Mouse (Mus musculus) kidney, adult 2 months (tissue): ENCODE data around the gene Ppp1cc. TPM values are rescaled to one million over a fixed set of nuclear protein-coding genes. Genes with fewer than 3 reads are reported as not detected.

ENCODE experiments used
- DNase-seq: peaks from one replicate; pipeline ENCODE4 v3.0.0; 2021
- H3K27ac ChIP-seq: fragments of 200-500 bp; 2 replicates; pipeline ENCODE4 v1.5.1; 2012; ENCODE audit warnings: low read depth, low read length, control low read depth, inconsistent platforms; ENCODE audit not compliant: insufficient read depth
- H3K27me3 ChIP-seq: fragments of 200-500 bp; replicated peaks from 2 replicates; pipeline ENCODE4 v1.6.1; 2012; ENCODE audit warnings: mild to moderate bottlenecking, moderate library complexity, low read length, inconsistent platforms; ENCODE audit not compliant: control insufficient read depth, insufficient read depth
- H3K36me3 ChIP-seq: fragments of 200-500 bp; 2 replicates; pipeline ENCODE4 v1.6.1; 2012; ENCODE audit warnings: mild to moderate bottlenecking, moderate library complexity, low read length, inconsistent platforms; ENCODE audit not compliant: control insufficient read depth, insufficient read depth
- H3K4me1 ChIP-seq: fragments of 200-500 bp; 2 replicates; pipeline ENCODE4 v1.6.1; 2011; ENCODE audit warnings: low read length; ENCODE audit not compliant: control insufficient read depth, insufficient read depth
- H3K4me3 ChIP-seq: fragments of 200-500 bp; 2 replicates; pipeline ENCODE4 v1.5.1; 2011; ENCODE audit warnings: mild to moderate bottlenecking, low read depth, low read length, control low read depth; ENCODE audit not compliant: insufficient read depth
- CTCF ChIP-seq: fragments of 200-500 bp; conservative IDR thresholded peaks from 2 replicates; pipeline ENCODE4 v1.5.1; 2011; ENCODE audit warnings: low read depth, mild to moderate bottlenecking, control low read depth, low read length, moderate library complexity, mixed read lengths; ENCODE audit not compliant: insufficient read depth, insufficient read length
- POLR2A ChIP-seq: fragments of 200-500 bp; IDR thresholded peaks from one replicate; pipeline ENCODE4 v1.6.1; 2011; ENCODE audit warnings: low read depth, low read length, control low read depth
- WGBS: fragments of 180-500 bp; shearing (Covaris S2); methylation state at CpG from one replicate; pipeline ENCODE4 v1.1.7; 2018; 5-methylcytosine and 5-hydroxymethylcytosine counted together
- polyA plus RNA-seq: library from polyadenylated mRNA; depleted of rRNA; stranded (reverse); fragments of >200 nt; gene quantifications from 2 replicates; pipeline ENCODE4 v1.2.3, GENCODE M21; 2012

Ppp1cc gene
- polyA plus RNA-seq, 1 experiment = 91.5 TPM

GRCm38 (mm10) chr5:122115266-122115763, 42.8 kb upstream of the Ppp1cc start:
- 91% methylated on average over 9 of the region's 9 CpGs for WGBS
- Histone ChIP-seq H3K27ac (no peak overlapping the region), H3K4me1 (no peaks in the 10 kb centered on the region)

GRCm38 (mm10) chr5:122116243-122116642, 41.8 kb upstream of the Ppp1cc start:
- 90% methylated on average over 6 of the region's 6 CpGs for WGBS
- no peaks in the 10 kb centered on the region for H3K27me3 ChIP-seq
- H3K27ac ChIP-seq = no peak overlapping the region
- DNase-seq = no peak
- H3K36me3 ChIP-seq = no peaks in the 10 kb centered on the region
- H3K4me1 ChIP-seq = no peaks in the 10 kb centered on the region
- TF ChIP-seq POLR2A (no peak), CTCF (peak; percentile 26; the same call in 1 of the 2 replicates)
- H3K4me3 ChIP-seq = no peak overlapping the region

More at GRCm38 (mm10) chr5:122115266-122115763, 42.8 kb upstream of the Ppp1cc start:
- DNase-seq = no peak
- Histone ChIP-seq H3K27me3 (no peaks in the 10 kb centered on the region), H3K4me3 (no peak overlapping the region), H3K36me3 (no peaks in the 10 kb centered on the region)
- TF ChIP-seq CTCF = no peak
- TF ChIP-seq POLR2A = no peak

- no peak for TF ChIP-seq POLR2A
- no peak for TF ChIP-seq CTCF
- no peak overlapping the region for H3K27ac ChIP-seq
- H3K27me3 ChIP-seq = no peaks in the 10 kb centered on the region
- H3K4me1 ChIP-seq = 0 out of 2 replicates have a peak, but pooled peaks cover 2% of the 10 kb centered on the region
- WGBS = 54% methylated on average over 8 of the region's 8 CpGs
- H3K36me3 ChIP-seq = no peaks in the 10 kb centered on the region
- peak; percentile 33 for DNase-seq
- no peak overlapping the region for H3K4me3 ChIP-seq
These were observed 32.8 kb upstream of the Ppp1cc start for GRCm38 (mm10) chr5:122125211-122125760.

GRCm38 (mm10) chr5:122129068-122129655, 28.9 kb upstream of the Ppp1cc start:
- H3K36me3 ChIP-seq = no peaks in the 10 kb centered on the region
- H3K4me3 ChIP-seq = no peak overlapping the region
- 26% methylated on average over 16 of the region's 16 CpGs for WGBS
- TF ChIP-seq CTCF (0 out of 2 replicates have a peak, but pooled peaks have one; percentile 9), POLR2A (no peak)
- H3K4me1 ChIP-seq = peaks cover 2% of the 10 kb centered on the region; the same call in 1 of the 2 replicates
- H3K27me3 ChIP-seq = no peaks in the 10 kb centered on the region
- no peak overlapping the region for H3K27ac ChIP-seq
- peak; percentile 84 for DNase-seq

- Histone ChIP-seq H3K4me1 (no peaks in the 10 kb centered on the region; the same call in 1 of the 2 replicates), H3K36me3 (no peaks in the 10 kb centered on the region), H3K27ac (no peak overlapping the region), H3K27me3 (no peaks in the 10 kb centered on the region), H3K4me3 (no peak overlapping the region)
- 86% methylated on average over 11 of the region's 11 CpGs for WGBS
- no peak for TF ChIP-seq POLR2A
- no peak for TF ChIP-seq CTCF
- DNase-seq = no peak
These were observed 27.6 kb upstream of the Ppp1cc start for GRCm38 (mm10) chr5:122130341-122130998.

GRCm38 (mm10) chr5:122131076-122132051, 26.7 kb upstream of the Ppp1cc start:
- DNase-seq = peak; percentile 86
- H3K36me3 ChIP-seq = no peaks in the 10 kb centered on the region
- H3K27me3 ChIP-seq = no peaks in the 10 kb centered on the region
- H3K4me3 ChIP-seq = peak overlapping the region; percentile 29
- peak; percentile 79 for TF ChIP-seq CTCF
- TF ChIP-seq POLR2A = no peak
- H3K4me1 ChIP-seq = no peaks in the 10 kb centered on the region; the same call in 1 of the 2 replicates
- no peak overlapping the region for H3K27ac ChIP-seq
- 9% methylated on average over 34 of the region's 34 CpGs for whole genome bisulfite sequencing
